Mouse (Mus musculus) testis, postnatal 14 days (tissue): ENCODE measurements around the gene Zc3h12d.
A peak's percentile ranks its signal among the peaks of the same experiment; 100 is the strongest.
"Not testable (repeated sequence)": the region's sequence is repeated elsewhere in the genome, so short reads cannot be mapped to it uniquely, and the experiment has no call there.

Experiments
- DNase-seq: peaks from one replicate; pipeline ENCODE4 v3.0.0; 2021; ENCODE audit warnings: low spot score

The Zc3h12d gene

DNA sequence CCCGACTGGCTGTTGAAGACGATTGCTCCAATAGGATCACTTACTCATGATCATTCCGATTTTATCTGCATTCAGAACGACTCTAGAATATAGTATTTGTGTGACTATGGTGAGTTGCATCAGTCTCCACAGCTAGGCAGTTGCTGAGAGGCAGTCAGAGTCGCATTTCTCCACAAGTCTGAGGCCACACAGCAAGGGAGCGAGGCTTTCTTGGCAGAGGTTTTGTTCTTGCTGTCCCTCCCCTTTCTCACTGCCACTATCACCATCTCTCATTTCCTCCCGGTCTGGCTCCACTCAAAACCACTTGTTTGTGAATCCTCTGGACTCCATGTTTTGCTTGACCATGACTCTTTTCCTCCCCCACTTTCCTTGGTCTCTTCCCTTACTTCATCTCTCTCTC is 41.9 kb downstream of the Zc3h12d start:
- no peak for DNase-seq

GRCm38 (mm10) chr10:7880283-7880682 is 48.0 kb downstream of the Zc3h12d start:
- not testable (repeated sequence) for DNase-seq

DNA sequence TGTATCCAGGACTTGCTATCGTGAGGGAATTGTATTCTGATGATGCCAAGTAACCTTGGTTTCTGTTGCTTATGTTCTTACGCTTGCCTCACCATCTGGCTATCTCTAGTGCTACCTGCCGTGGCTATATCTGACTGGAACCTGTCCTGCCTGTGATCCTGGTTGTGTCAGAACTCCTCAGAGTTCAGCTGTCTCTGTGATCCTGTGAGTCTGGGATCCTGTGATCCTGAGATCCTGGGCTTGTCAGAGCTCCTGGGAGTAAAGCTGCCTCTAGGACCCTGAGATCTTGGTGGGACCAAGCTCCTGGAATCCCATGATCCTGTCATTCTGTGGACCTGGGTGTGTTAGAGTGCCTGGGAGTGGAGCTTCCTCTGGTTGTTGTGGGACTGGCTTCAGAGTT is 49.7 kb downstream of the Zc3h12d start:
- no peak for DNase-seq

GRCm38 (mm10) chr10:7883524-7883923 is 51.3 kb downstream of the Zc3h12d start:
- peak; percentile 45 for DNase-seq

DNA sequence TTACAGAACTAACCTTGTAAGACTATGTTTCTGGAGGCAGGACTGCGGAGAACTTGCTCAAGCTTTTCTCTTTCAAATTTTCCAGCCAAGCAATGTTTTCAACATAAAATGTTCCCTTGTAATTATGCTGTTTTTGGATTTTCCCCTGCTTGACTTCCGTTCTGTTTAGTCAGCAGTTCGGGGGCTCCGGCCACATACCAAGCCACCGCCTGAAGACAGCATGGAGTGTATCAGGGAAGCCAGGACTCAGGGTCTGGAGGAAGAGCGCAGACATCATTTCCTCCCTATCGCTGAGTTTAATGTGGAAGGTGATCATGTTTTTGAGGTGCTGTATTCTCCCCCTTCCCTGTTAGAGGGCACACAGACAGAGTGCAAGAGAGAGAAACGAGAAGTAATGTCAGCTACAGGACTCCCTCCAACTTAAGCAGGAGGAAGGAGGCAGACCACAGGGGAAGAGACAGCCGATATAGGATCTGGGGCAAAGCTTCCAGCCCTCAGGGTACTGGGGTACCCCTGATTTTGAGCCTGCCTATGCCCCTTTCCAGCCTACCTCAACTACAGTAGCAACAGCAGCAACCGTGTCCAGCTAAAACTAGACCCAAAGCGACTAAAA is 56.1 kb downstream of the Zc3h12d start:
- peak; percentile 2 for DNase-seq

- DNase-seq: no peak
These were observed 68.7 kb downstream of the Zc3h12d start for GRCm38 (mm10) chr10:7900719-7901627.

- DNase-seq: no peak
These were observed 71.9 kb downstream of the Zc3h12d start for GRCm38 (mm10) chr10:7904157-7904556.

- DNase-seq: no peak
These were observed 74.9 kb downstream of the Zc3h12d start for GRCm38 (mm10) chr10:7907151-7907550.

- DNase-seq: no peak
These were observed 79.0 kb downstream of the Zc3h12d start for GRCm38 (mm10) chr10:7911268-7911667.
